Comparison of ENCODE assay signal across 26 mouse cellular contexts in genomic region chr10:116452771-116453170, GRCm38 (mm10). TPM values are rescaled to one million over a fixed set of nuclear protein-coding genes. Genes with fewer than 3 reads are reported as not detected.
DNase-seq lines count a peak whose midpoint lies in the region; ATAC-seq and TF ChIP-seq lines count a peak whose summit lies in the region.
"Had no signal": no experiment of that assay in that cellular context is flagged by ENCODE, and none has a peak within 500 bp of the region (broad histone marks: within the 10 kb centered on the region; RNA-seq: fewer than 3 reads in every experiment).

No protein-coding gene starts in this region.

- WGBS in forebrain, postnatal 0 days, result 96% methylated on average over 7 of the region's 7 CpGs
- WGBS in forebrain, embryonic 11.5 days, result 94% methylated on average over 7 of the region's 7 CpGs
- 70% methylated on average over 7 of the region's 7 CpGs for WGBS in liver, embryonic 14.5 days (ENCODE audit: insufficient replicate concordance)
- WGBS in embryonic facial prominence, embryonic 10.5 days, result 92% methylated on average over 7 of the region's 7 CpGs
- WGBS in intestine, embryonic 15.5 days, result 94% methylated on average over 7 of the region's 7 CpGs

- no peaks in the 10 kb centered on the region for H3K9me3 ChIP-seq in forebrain, postnatal 0 days (ENCODE audit: low read length)
- 0 out of 2 replicates have a peak, but pooled peaks cover 2% of the 10 kb centered on the region for H3K9me3 ChIP-seq in forebrain, embryonic 11.5 days (ENCODE audit: control insufficient read depth, low read length)
- no peaks in the 10 kb centered on the region; the same call in 1 of the 2 replicates for H3K9me3 ChIP-seq in liver, embryonic 14.5 days (ENCODE audit: control insufficient read depth, low read length)
- H3K9me3 ChIP-seq in E14TG2a.4 (ENCODE audit: low read length), result peaks cover 11% of the 10 kb centered on the region
- peaks cover 9% of the 10 kb centered on the region; the same call in 1 of the 2 replicates for H3K9me3 ChIP-seq in embryonic facial prominence, embryonic 10.5 days
- no peaks in the 10 kb centered on the region for H3K9me3 ChIP-seq in intestine, embryonic 15.5 days

- no peak for ATAC-seq in forebrain, postnatal 0 days
- no peak for ATAC-seq in forebrain, embryonic 11.5 days (replicated peaks; ENCODE audit: low FRiP score)
- ATAC-seq in liver, embryonic 14.5 days (ENCODE audit: insufficient read depth), result no peak
- no peak for ATAC-seq in intestine, embryonic 15.5 days
- ATAC-seq: hindbrain, embryonic 16.5 days; intestine, postnatal 0 days; midbrain, embryonic 13.5 days had no signal

- no peak overlapping the region for H3K9ac ChIP-seq in forebrain, postnatal 0 days
- no peak overlapping the region for H3K9ac ChIP-seq in forebrain, embryonic 11.5 days (ENCODE audit: low read length)
- H3K9ac ChIP-seq in liver, embryonic 14.5 days (replicated peaks), result no peak overlapping the region
- no peak overlapping the region for H3K9ac ChIP-seq in intestine, embryonic 15.5 days
- H3K9ac ChIP-seq: limb, embryonic 13.5 days; midbrain, embryonic 13.5 days; neural tube, embryonic 12.5 days had no signal

- H3K27ac ChIP-seq in forebrain, postnatal 0 days (ENCODE audit: low read depth, low read length), result no peak overlapping the region
- no peak overlapping the region for H3K27ac ChIP-seq in forebrain, embryonic 11.5 days (ENCODE audit: low read depth, low read length)
- no peak overlapping the region for H3K27ac ChIP-seq in liver, embryonic 14.5 days
- no peak overlapping the region for H3K27ac ChIP-seq in embryonic facial prominence, embryonic 10.5 days (replicated peaks)
- H3K27ac ChIP-seq in intestine, embryonic 15.5 days, result no peak overlapping the region
- H3K27ac ChIP-seq: forebrain, embryonic 10.5 days; limb, embryonic 13.5 days; midbrain, embryonic 13.5 days; neural tube, embryonic 12.5 days had no signal

- no peak overlapping the region for H3K4me2 ChIP-seq in forebrain, postnatal 0 days (ENCODE audit: low read depth)
- H3K4me2 ChIP-seq in forebrain, embryonic 11.5 days (ENCODE audit: low read depth, low read length, severe bottlenecking), result no peak overlapping the region
- H3K4me2 ChIP-seq in liver, embryonic 14.5 days (ENCODE audit: low read depth), result no peak overlapping the region
- no peak overlapping the region for H3K4me2 ChIP-seq in intestine, embryonic 15.5 days (replicated peaks)
- H3K4me2 ChIP-seq: limb, embryonic 13.5 days; midbrain, embryonic 13.5 days; neural tube, embryonic 12.5 days had no signal

- H3K4me3 ChIP-seq in forebrain, postnatal 0 days (ENCODE audit: low read depth, low read length), result no peak overlapping the region
- no peak overlapping the region for H3K4me3 ChIP-seq in forebrain, embryonic 11.5 days (ENCODE audit: low read depth, low read length)
- no peak overlapping the region for H3K4me3 ChIP-seq in liver, embryonic 14.5 days (ENCODE audit: insufficient read depth in 1 of 2, low read depth in 2 of 2, low read length in 2 of 2)
- no peak overlapping the region for H3K4me3 ChIP-seq in E14TG2a.4 (replicated peaks; ENCODE audit: low read length)
- H3K4me3 ChIP-seq in embryonic facial prominence, embryonic 10.5 days, result no peak overlapping the region
- H3K4me3 ChIP-seq in intestine, embryonic 15.5 days (replicated peaks), result no peak overlapping the region
- H3K4me3 ChIP-seq: forebrain, embryonic 10.5 days; limb, embryonic 13.5 days; midbrain, embryonic 13.5 days; neural tube, embryonic 12.5 days had no signal

- no peaks in the 10 kb centered on the region for H3K4me1 ChIP-seq in forebrain, postnatal 0 days (ENCODE audit: insufficient read depth)
- H3K4me1 ChIP-seq in forebrain, embryonic 11.5 days (replicated peaks; ENCODE audit: control insufficient read depth, insufficient read depth, low read length), result no peaks in the 10 kb centered on the region
- no peaks in the 10 kb centered on the region for H3K4me1 ChIP-seq in liver, embryonic 14.5 days (replicated peaks; ENCODE audit: control insufficient read depth in 2 of 2, insufficient read depth in 2 of 2, low read length in 1 of 2)
- H3K4me1 ChIP-seq in E14TG2a.4 (replicated peaks; ENCODE audit: low read depth, low read length), result peaks cover 8% of the 10 kb centered on the region
- 0 out of 2 replicates have a peak, but pooled peaks cover 3% of the 10 kb centered on the region for H3K4me1 ChIP-seq in embryonic facial prominence, embryonic 10.5 days
- no peaks in the 10 kb centered on the region for H3K4me1 ChIP-seq in intestine, embryonic 15.5 days (replicated peaks)
- H3K4me1 ChIP-seq: forebrain, embryonic 10.5 days; midbrain, embryonic 13.5 days; neural tube, embryonic 12.5 days had no signal

- DNase-seq in forebrain, postnatal 0 days, result no peak
- DNase-seq in forebrain, embryonic 11.5 days (ENCODE audit: low spot score), result no peak
- DNase-seq in liver, embryonic 14.5 days (ENCODE audit: low read depth in 3 of 3, low spot score in 3 of 3), result no peak
- no peak for DNase-seq in liver
- peak; percentile 6 for DNase-seq in embryonic facial prominence, embryonic 10.5 days (ENCODE audit: low spot score)
- DNase-seq: adrenal gland, adult 2 months; cerebellum, adult 11-12 months; cerebellum, postnatal 10 days; gastrocnemius, postnatal 36 days; kidney, postnatal 25 days; lung, adult 18-20 months; lung, postnatal 14 days; right cerebral cortex, postnatal 4 days; thymus, adult 2 months; thymus, postnatal 4 days had no signal

- TF ChIP-seq EP300 in liver, embryonic 14.5 days (IDR thresholded peaks at IDR 0.05; ENCODE audit: low read depth), result no peak

- H3K36me3 ChIP-seq in forebrain, postnatal 0 days (ENCODE audit: insufficient read depth), result no peaks in the 10 kb centered on the region
- H3K36me3 ChIP-seq in forebrain, embryonic 11.5 days (ENCODE audit: control insufficient read depth, insufficient read depth, low read length), result no peaks in the 10 kb centered on the region
- no peaks in the 10 kb centered on the region for H3K36me3 ChIP-seq in liver, embryonic 14.5 days (replicated peaks; ENCODE audit: control insufficient read depth, insufficient read depth, low read depth)
- no peaks in the 10 kb centered on the region for H3K36me3 ChIP-seq in E14TG2a.4 (ENCODE audit: insufficient read depth, low read length)
- H3K36me3 ChIP-seq in embryonic facial prominence, embryonic 10.5 days (replicated peaks), result peaks cover 16% of the 10 kb centered on the region
- no peaks in the 10 kb centered on the region for H3K36me3 ChIP-seq in intestine, embryonic 15.5 days

- TF ChIP-seq CTCF in forebrain, postnatal 0 days (IDR thresholded peaks at IDR 0.05; ENCODE audit: low read depth), result peak; percentile 34
- peak; percentile 32; the same call in 1 of the 2 replicates for TF ChIP-seq CTCF in liver, embryonic 14.5 days (IDR thresholded peaks at IDR 0.05; ENCODE audit: low read depth)
- TF ChIP-seq CTCF in E14TG2a.4 (conservative IDR thresholded peaks at IDR 0.05; ENCODE audit: low read length), result peak; percentile 48

- no peaks in the 10 kb centered on the region for H3K27me3 ChIP-seq in forebrain, postnatal 0 days (ENCODE audit: insufficient read depth, low read length)
- H3K27me3 ChIP-seq in forebrain, embryonic 11.5 days (ENCODE audit: control insufficient read depth, insufficient read depth, low read length), result no peaks in the 10 kb centered on the region
- no peaks in the 10 kb centered on the region for H3K27me3 ChIP-seq in liver, embryonic 14.5 days (ENCODE audit: control insufficient read depth, insufficient read depth, low read length)
- H3K27me3 ChIP-seq in E14TG2a.4 (ENCODE audit: insufficient read depth, low read length), result 0 out of 2 replicates have a peak, but pooled peaks cover 9% of the 10 kb centered on the region
- no peaks in the 10 kb centered on the region for H3K27me3 ChIP-seq in embryonic facial prominence, embryonic 10.5 days (replicated peaks; ENCODE audit: low read depth, poor library complexity, severe bottlenecking)
- no peaks in the 10 kb centered on the region for H3K27me3 ChIP-seq in intestine, embryonic 15.5 days (replicated peaks)
- H3K27me3 ChIP-seq: limb, embryonic 13.5 days; midbrain, embryonic 13.5 days; neural tube, embryonic 12.5 days had no signal

RNA-seq across cellular contexts. Expression of gene Kcnmb4, which starts 20.9 kb away (rescaled TPM):
- total RNA-seq in forebrain, postnatal 0 days (2014; rRNA removed), result 68.5 and 83.6 TPM in 2 replicates
- polyA plus RNA-seq in forebrain, postnatal 0 days (2015; fragmentation: Nextera tagmentation; extraction: Ambion mirVana), result 29.7 and 40.4 TPM in 2 replicates
- 9.5 and 12.9 TPM in 2 replicates for polyA plus RNA-seq in forebrain, embryonic 11.5 days (2014; fragmentation: Nextera tagmentation; extraction: Ambion mirVana)
- polyA plus RNA-seq in liver, embryonic 14.5 days (2012; rRNA removed), result 0.22 and 0.37 TPM in 2 replicates
- polyA plus RNA-seq in liver, embryonic 14.5 days (2014; fragmentation: Nextera tagmentation; extraction: Ambion mirVana), result 0.14 TPM in 1 of 2 replicates, not detected in the other
- 7.0 and 10.6 TPM in 2 replicates for polyA plus RNA-seq in embryonic facial prominence, embryonic 10.5 days (2016; fragmentation: Nextera tagmentation; extraction: Ambion mirVana)
- polyA plus RNA-seq in intestine, embryonic 15.5 days (2015; fragmentation: Nextera tagmentation; extraction: Ambion mirVana), result 3.5 and 3.9 TPM in 2 replicates
- total RNA-seq: gastrocnemius, adult 18-20 months; gastrocnemius, postnatal 36 days; hematopoietic stem cell, adult 5-6 weeks; megakaryocyte, adult 5-6 weeks had no signal
